ENCODE assay signal across 10 mouse cellular contexts in the genomic region with DNA sequence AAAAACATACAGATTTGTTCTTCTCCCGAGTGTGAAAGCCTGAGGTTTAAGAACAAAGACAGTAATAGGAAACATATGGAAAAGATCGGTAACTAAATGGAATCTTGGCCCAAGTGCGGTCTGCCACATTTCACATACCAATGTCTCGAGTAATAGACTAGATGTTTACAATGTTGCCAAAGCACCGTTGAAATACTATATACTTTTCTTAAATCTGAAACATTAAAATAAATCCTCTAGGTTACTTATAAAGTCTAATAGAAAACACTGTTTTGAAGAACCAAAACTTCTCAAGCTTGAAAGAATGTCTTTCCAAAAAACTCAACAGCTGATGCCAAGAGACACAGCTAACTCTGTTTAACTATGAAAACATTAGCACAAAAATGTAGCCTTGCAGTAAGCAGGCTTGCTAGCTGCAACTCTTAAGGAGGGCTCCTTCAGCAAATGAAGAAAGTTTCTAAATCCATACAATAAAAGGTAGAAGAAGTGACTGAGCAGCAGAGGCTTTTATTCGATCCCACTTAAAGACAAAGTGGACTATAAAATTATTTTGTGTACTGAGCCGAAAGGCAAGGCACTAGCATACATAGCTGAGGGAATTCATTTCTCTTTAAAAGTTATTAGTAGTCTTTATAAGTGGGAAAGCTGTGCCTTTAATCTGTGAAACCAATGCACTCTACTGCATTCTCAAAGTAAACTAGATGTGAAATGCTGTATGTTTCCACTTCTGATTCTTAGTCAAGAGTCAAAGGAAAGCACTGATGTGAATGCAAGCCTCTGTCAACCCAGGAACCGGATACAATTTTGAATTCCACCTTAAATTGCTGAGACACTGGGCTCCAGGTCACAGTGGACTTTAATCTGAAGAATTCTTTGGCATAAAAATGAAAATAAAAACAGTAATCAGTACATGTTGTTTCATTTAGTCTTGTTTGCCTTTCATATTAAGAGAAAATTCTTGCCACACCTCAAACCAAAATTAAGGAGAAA. TPM values are rescaled to one million over a fixed set of nuclear protein-coding genes. Genes with fewer than 3 reads are reported as not detected.
DNase-seq lines count a peak whose midpoint lies in the region; ATAC-seq lines count a peak whose summit lies in the region.
"Had no signal": no experiment of that assay in that cellular context is flagged by ENCODE, and none has a peak within 500 bp of the region (broad histone marks: within the 10 kb centered on the region; RNA-seq: fewer than 3 reads in every experiment).

A gene (plus strand): TSS at position 922 of the 990 bp plus-strand sequence.

- H3K4me2 ChIP-seq in hindbrain, embryonic 12.5 days (replicated peaks), result no peak within 1 kb of the TSS
- no peak within 1 kb of the TSS for H3K4me2 ChIP-seq in hindbrain, embryonic 13.5 days
- H3K4me2 ChIP-seq: forebrain, embryonic 15.5 days had no signal

- ATAC-seq in hindbrain, embryonic 12.5 days (ENCODE audit: low FRiP score), result no peak
- no peak for ATAC-seq in hindbrain, embryonic 13.5 days (ENCODE audit: low FRiP score)
- ATAC-seq in megakaryocyte progenitor cell, adult 5-6 weeks (replicated peaks; ENCODE audit: poor library complexity), result no peak
- ATAC-seq: forebrain, embryonic 15.5 days had no signal

- intact Hi-C loops in heart, postnatal 10 days (cut with DNase I), result no loop called here
- intact Hi-C loops in gastrocnemius, postnatal 14 days (cut with DNase I; ENCODE audit: low total_unique reads), result no loop called here

- H3K4me3 ChIP-seq in hindbrain, embryonic 12.5 days, result no peak within 1 kb of the TSS
- H3K4me3 ChIP-seq in hindbrain, embryonic 13.5 days, result no peak within 1 kb of the TSS
- H3K4me3 ChIP-seq: forebrain, embryonic 15.5 days had no signal

- no peaks in the 10 kb centered on the region for H3K9me3 ChIP-seq in hindbrain, embryonic 12.5 days (replicated peaks)
- no peaks in the 10 kb centered on the region for H3K9me3 ChIP-seq in hindbrain, embryonic 13.5 days
- H3K9me3 ChIP-seq: forebrain, embryonic 15.5 days had no signal

- peak; percentile 43 for DNase-seq in embryo, embryonic 10.5 days (ENCODE audit: low spot score)
- peak; percentile 25 for DNase-seq in heart, postnatal 10 days
- peak; percentile 23 for DNase-seq in lung, postnatal 36 days
- no peak for DNase-seq in gastrocnemius, postnatal 14 days
- DNase-seq in urinary bladder, adult 2 months (ENCODE audit: low spot score), result no peak
- DNase-seq: left cerebral cortex, postnatal 4 days had no signal

- 78% methylated on average over 8 of the region's 8 CpGs for WGBS in hindbrain, embryonic 12.5 days
- whole genome bisulfite sequencing in hindbrain, embryonic 13.5 days, result 86% methylated on average over 8 of the region's 8 CpGs

- no peaks in the 10 kb centered on the region for H3K4me1 ChIP-seq in hindbrain, embryonic 12.5 days
- no peaks in the 10 kb centered on the region for H3K4me1 ChIP-seq in hindbrain, embryonic 13.5 days (replicated peaks)
- H3K4me1 ChIP-seq: forebrain, embryonic 15.5 days had no signal

- no peak within 1 kb of the TSS for H3K9ac ChIP-seq in hindbrain, embryonic 12.5 days
- no peak within 1 kb of the TSS for H3K9ac ChIP-seq in hindbrain, embryonic 13.5 days
- H3K9ac ChIP-seq: forebrain, embryonic 15.5 days had no signal

- H3K36me3 ChIP-seq in hindbrain, embryonic 12.5 days, result no peaks in the 10 kb centered on the region
- no peaks in the 10 kb centered on the region for H3K36me3 ChIP-seq in hindbrain, embryonic 13.5 days
- H3K36me3 ChIP-seq: forebrain, embryonic 15.5 days had no signal

- 0 out of 2 replicates have a peak within 1 kb of the TSS, but pooled peaks have one; percentile 17 for H3K27ac ChIP-seq in hindbrain, embryonic 12.5 days
- H3K27ac ChIP-seq in hindbrain, embryonic 13.5 days, result no peak within 1 kb of the TSS
- H3K27ac ChIP-seq: forebrain, embryonic 15.5 days had no signal

- H3K27me3 ChIP-seq in hindbrain, embryonic 12.5 days, result no peaks in the 10 kb centered on the region
- H3K27me3 ChIP-seq in hindbrain, embryonic 13.5 days, result no peaks in the 10 kb centered on the region
- H3K27me3 ChIP-seq: forebrain, embryonic 15.5 days had no signal

RNA-seq across cellular contexts. Expression of the gene that starts here (rescaled TPM):
- polyA plus RNA-seq in hindbrain, embryonic 12.5 days (2016; fragmentation: Nextera tagmentation; extraction: Ambion mirVana), result 0.30 and 0.58 TPM in 2 replicates
- 0.26 and 0.45 TPM in 2 replicates for polyA plus RNA-seq in hindbrain, embryonic 13.5 days (2015; fragmentation: Nextera tagmentation; extraction: Ambion mirVana)
- 1 to 10 TPM; 1.1 to 1.4 TPM for total RNA-seq in heart, postnatal 10 days (2021)
- not detected in 2 replicates for total RNA-seq in megakaryocyte progenitor cell, adult 5-6 weeks (2015)
- 0.04 TPM in 1 of 2 replicates, not detected in the other for total RNA-seq in megakaryocyte progenitor cell, adult 5-6 weeks (2017)
- total RNA-seq in gastrocnemius, postnatal 14 days (2021), result 1 to 10 TPM; 2.4 to 3.8 TPM
- polyA plus RNA-seq in urinary bladder, adult 2 months (2012; rRNA removed), result 2.9 and 3.5 TPM in 2 replicates

Comparison
In these comparisons a context has a peak if more than half of its experiments do, and no peak if none do; other contexts are left out.
1. DNase-seq: peak in embryo, embryonic 10.5 days (single experiment), heart, postnatal 10 days (2 of 2) and lung, postnatal 36 days (single experiment); none in gastrocnemius, postnatal 14 days (single experiment) and urinary bladder, adult 2 months (single experiment).